Mouse (Mus musculus) bone marrow, adult 2 months (tissue): ENCODE data around the gene Mettl2. TPM values are rescaled to one million over a fixed set of nuclear protein-coding genes. Genes with fewer than 3 reads are reported as not detected.

Source experiments
- H3K27ac ChIP-seq: fragments of 200-500 bp; 2 replicates; pipeline ENCODE4 v1.5.1; 2012; ENCODE audit warnings: low read depth, mild to moderate bottlenecking, control low read depth, inconsistent platforms, low read length; ENCODE audit not compliant: control insufficient read depth, poor library complexity, insufficient read depth
- H3K4me1 ChIP-seq: fragments of 200-500 bp; 2 replicates; pipeline ENCODE4 v1.6.1; 2011; ENCODE audit warnings: low read length; ENCODE audit not compliant: control insufficient read depth, insufficient read depth
- H3K4me3 ChIP-seq: fragments of 200-500 bp; replicated peaks from 2 replicates; pipeline ENCODE3; 2011; ENCODE audit warnings: mild to moderate bottlenecking, low read depth, low read length, control low read depth; ENCODE audit not compliant: control insufficient read depth
- CTCF ChIP-seq: fragments of 200-500 bp; IDR thresholded peaks from 2 replicates; pipeline ENCODE4 v1.5.1; 2011; ENCODE audit warnings: low read length, control low read depth; ENCODE audit not compliant: control insufficient read depth, insufficient read depth
- POLR2A ChIP-seq: fragments of 200-500 bp; IDR thresholded peaks from 2 replicates; pipeline ENCODE4 v1.6.1; 2011; ENCODE audit warnings: low read depth, mild to moderate bottlenecking, control low read depth, low read length, borderline replicate concordance; ENCODE audit not compliant: control insufficient read depth
- WGBS: fragments of 180-500 bp; shearing (Covaris S2); methylation state at CpG from one replicate; pipeline ENCODE4 v1.1.7; 2018; 5-methylcytosine and 5-hydroxymethylcytosine counted together
- polyA plus RNA-seq: library from polyadenylated mRNA; stranded (reverse); fragments of >200 nt; gene quantifications from 2 replicates; pipeline ENCODE4 v1.2.4, GENCODE M21; 2011; ENCODE audit warnings: low replicate concordance; ENCODE audit not compliant: missing spikeins, insufficient read depth, insufficient read length

Gene Mettl2
- polyA plus RNA-seq, 1 experiment: 3.3 TPM

DNA sequence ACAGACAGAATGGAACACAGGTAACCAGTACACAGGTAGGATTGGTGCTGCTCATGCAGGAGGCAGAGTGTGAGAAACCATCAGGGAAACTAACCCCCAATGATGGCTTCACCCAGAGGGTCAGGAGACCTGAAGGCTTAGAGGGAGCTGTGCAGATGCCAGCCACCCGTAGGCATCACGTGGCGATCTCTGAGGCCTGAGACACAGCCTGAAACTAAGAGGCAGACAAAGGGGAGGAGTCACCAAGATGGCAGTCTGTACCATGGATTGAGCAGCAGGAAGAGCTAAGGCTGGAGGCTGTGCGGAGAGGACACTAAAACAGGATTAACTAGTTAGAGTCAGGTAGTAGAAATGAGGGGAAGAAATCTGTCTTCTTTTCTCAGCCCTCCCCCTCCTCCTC, 24.5 kb downstream of the Mettl2 start:
- no peak for TF ChIP-seq CTCF
- no peak for TF ChIP-seq POLR2A
- Histone ChIP-seq H3K4me3 (no peak overlapping the region), H3K27ac (no peak overlapping the region), H3K4me1 (no peaks in the 10 kb centered on the region)
- WGBS: 71% methylated on average over 4 of the region's 4 CpGs

DNA sequence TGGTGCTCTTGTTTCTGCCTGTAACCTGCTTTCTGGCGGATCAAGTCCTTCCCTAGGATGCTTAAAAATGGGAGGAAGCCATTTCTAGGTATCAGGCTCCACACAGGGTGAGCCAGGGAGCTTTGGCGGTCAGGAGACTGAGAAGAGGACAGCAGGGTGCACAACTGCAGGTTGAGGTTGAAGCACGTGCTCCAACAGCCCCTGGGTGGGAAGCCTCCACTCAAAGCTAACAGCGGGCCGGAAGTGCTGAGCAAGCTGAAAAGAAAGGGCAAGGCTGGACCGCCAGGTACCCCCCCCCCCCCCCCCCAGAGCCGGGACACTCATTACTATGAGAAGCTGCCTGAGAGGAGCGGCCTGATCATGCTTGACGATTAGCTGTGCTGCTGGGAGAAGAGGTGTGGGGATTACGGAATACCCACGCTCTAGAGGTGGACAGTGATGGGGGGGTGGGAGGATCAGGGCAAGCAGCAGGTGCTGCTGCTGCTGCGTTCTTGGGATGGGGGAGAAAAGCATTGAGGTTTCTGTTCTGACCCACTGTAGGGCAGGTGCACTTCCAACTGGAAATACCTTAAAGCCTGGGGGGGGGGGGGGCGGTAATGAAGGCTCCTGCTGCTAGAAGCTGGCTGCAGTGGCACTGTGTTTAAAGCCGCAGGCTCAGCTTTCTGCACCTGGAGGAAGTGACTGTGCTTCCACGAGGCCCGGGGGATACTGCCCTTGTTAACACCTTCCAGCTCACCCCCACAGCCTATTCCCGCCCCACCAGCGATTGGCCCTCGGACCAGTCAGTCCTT, 25.2 kb downstream of the Mettl2 start:
- Histone ChIP-seq H3K27ac (peak overlapping the region; percentile 45; the same call in 1 of the 2 replicates), H3K4me3 (no peak overlapping the region), H3K4me1 (no peaks in the 10 kb centered on the region)
- 6% methylated on average over 19 of the region's 19 CpGs for WGBS
- no peak for TF ChIP-seq POLR2A
- TF ChIP-seq CTCF: no peak

DNA sequence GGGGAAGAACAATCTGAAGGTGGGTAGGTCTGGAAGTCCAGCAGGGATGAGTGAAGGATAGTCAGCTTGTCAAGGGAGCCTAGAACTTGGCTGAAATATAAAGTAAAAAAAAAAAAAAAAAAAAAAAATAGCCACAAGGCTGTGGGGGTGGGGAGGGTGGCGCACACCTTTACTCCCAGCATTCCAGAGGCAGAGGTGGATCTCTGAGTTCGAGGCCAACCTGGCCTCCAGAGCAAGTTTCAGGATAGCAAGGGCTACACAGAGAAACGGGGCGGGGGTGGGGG, 25.7 kb downstream of the Mettl2 start:
- 28% methylated on average over 4 of the region's 4 CpGs for WGBS
- TF ChIP-seq CTCF: no peak
- TF ChIP-seq POLR2A: no peak
- H3K27ac ChIP-seq: peak overlapping the region; percentile 45; the same call in 1 of the 2 replicates
- no peaks in the 10 kb centered on the region for H3K4me1 ChIP-seq
- no peak overlapping the region for H3K4me3 ChIP-seq

DNA sequence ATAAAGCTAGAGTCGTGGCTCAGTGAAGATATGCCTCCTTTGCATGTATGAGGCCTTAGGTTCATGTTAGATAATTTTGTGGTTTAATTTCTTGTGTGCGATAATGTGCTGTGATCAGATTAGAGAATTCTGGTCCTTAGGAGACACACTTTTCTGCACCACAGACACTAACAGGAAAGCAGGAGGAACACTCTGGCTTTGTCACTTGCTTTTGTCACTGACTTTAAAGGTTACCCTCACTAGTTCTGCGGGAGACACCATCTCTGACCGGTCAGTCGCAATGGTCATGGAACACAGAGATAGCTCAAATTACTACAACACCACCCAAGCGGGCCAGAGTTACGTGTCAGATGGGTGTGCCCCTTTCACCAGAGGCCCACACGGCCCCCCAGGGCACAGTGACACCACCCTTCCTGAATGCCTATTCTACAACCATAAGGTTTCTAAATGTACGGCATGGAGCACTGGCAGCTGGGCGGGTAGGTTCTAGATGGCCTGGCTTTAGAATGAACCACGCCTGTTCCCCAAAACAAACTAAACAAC, 26.2 kb downstream of the Mettl2 start:
- WGBS: 57% methylated on average over 11 of the region's 11 CpGs
- peak overlapping the region; percentile 55 for H3K27ac ChIP-seq
- H3K4me3 ChIP-seq: no peak overlapping the region
- no peaks in the 10 kb centered on the region for H3K4me1 ChIP-seq
- TF ChIP-seq POLR2A (no peak), CTCF (no peak)

DNA sequence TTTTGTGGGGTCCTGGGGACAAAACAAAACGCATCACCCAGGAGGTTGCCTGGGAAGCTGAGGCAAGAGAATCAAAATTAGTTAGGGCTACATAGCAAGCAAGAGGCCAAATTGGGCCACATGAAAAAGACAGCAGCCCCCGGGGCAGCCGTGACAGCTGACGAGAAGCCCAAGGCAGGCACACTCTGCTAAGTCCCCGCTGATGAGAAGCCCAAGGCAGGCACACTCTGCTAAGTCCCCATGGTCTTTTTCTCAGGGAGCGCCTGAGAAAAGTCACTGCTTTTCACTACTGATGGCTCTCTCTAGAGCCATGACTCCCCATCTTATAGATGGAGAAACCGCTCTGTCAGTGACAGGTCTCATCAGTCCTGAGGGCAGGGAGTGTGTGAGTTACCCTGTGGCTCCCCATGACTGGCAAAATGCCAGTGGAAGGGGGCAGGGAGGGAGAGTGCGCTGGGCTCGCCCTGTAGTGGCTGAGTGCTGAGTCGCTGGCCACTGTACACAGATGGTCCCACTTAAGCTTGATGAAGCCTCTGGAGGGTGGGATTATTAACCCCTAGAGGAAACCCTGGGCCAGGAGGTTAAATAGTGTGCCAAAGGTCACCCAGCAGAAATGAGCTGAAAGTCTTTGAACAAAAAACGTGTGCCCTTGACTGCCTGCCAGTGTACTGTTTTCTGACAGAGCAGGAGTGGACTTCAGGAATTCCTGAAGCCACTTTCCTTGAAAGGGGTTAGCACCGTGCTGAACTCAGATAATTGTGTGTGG, 27.0 kb downstream of the Mettl2 start:
- TF ChIP-seq POLR2A (no peak), CTCF (no peak)
- H3K27ac ChIP-seq: peak overlapping the region; percentile 55
- WGBS: 46% methylated on average over 12 of the region's 12 CpGs
- H3K4me3 ChIP-seq: no peak overlapping the region
- no peaks in the 10 kb centered on the region for H3K4me1 ChIP-seq

DNA sequence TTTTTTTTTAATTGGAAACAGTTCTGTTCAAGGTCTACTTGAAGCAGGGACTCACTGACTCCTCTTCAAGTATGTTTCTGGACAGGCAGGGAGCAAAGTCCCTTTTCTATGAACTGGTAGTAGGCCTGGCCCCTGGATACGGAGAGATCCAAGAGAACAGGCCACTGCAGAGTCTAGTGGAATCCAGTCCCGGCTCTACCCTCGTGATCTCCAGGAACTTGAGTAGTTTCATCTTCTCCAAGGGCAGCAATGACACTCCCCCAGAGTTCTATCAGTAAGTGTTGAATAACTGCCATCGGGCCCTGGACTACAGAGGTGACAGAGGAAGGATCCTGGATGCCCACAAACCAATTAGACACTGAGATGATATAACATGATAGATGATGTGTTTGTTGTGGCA, 29.7 kb downstream of the Mettl2 start:
- WGBS: 66% methylated on average over 4 of the region's 4 CpGs
- TF ChIP-seq CTCF: no peak
- no peak for TF ChIP-seq POLR2A
- H3K27ac ChIP-seq: no peak overlapping the region
- H3K4me1 ChIP-seq: no peaks in the 10 kb centered on the region
- H3K4me3 ChIP-seq: no peak overlapping the region

DNA sequence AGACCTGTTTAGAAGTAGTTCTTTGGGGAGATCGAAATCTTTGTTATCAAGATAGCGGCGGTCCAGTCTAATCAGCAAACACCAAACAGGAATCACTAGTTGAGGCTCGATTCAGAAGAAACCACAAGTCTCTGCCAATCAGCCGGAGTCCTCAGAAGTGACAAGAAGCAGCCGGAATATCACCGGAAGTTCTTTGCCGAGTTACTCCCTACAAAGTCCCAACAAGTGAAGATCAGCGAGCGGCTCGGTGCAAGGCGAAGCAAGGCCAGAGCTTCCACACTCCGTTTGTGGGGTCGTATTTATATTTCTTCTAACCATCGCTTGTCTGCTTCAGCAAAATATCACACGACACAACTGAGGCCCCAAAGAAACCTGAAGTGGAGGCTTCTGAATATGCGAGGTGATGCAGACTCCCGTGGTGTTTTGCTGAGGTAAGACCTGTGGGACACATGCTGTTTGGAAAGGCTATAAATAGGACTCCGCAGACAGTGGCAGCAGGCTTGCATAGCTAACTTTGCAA, 30.6 kb downstream of the Mettl2 start:
- TF ChIP-seq CTCF (no peak), POLR2A (no peak)
- no peaks in the 10 kb centered on the region for H3K4me1 ChIP-seq
- H3K4me3 ChIP-seq: peak overlapping the region; percentile 20
- H3K27ac ChIP-seq: no peak overlapping the region
- 70% methylated on average over 19 of the region's 19 CpGs for WGBS

DNA sequence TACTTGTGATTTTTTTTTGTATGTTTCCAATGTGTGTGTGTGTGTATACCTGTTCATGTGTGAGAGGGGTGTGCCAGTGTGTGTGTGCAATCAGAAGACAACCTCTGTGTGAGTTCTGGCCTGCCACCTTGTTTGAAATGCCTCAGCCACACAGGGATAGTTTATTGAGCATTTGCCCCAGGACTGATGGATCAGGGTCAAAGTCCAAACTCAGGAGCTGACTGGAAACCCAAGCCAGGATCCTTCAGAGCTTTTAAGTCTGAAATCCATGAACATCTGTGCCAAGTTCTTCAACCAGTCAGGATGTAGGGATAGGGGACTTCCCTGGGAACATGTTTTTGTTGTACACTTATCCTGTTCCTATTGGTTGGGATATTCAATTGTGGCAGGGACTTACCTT, 31.8 kb downstream of the Mettl2 start:
- H3K4me3 ChIP-seq: no peak overlapping the region
- H3K4me1 ChIP-seq: no peaks in the 10 kb centered on the region
- TF ChIP-seq CTCF: no peak
- no peak for TF ChIP-seq POLR2A
- no peak overlapping the region for H3K27ac ChIP-seq
